Mouse (Mus musculus) ovary, postnatal 36 days (tissue): Measurements from ENCODE around the gene Ptprd.

ENCODE experiments used
- DNase-seq: peaks from one replicate; pipeline ENCODE4 v3.0.0; 2022; ENCODE audit warnings: low spot score, mixed read lengths

Ptprd gene

GRCm38 (mm10) chr4:76913532-76914150 lies 1298.1 kb downstream of the Ptprd start:
- DNase-seq: no peak

GRCm38 (mm10) chr4:76901692-76902091 lies 1310.1 kb downstream of the Ptprd start:
- no peak for DNase-seq

- no peak for DNase-seq
Observed at GRCm38 (mm10) chr4:76889669-76890068, 1322.1 kb downstream of the Ptprd start.

DNA sequence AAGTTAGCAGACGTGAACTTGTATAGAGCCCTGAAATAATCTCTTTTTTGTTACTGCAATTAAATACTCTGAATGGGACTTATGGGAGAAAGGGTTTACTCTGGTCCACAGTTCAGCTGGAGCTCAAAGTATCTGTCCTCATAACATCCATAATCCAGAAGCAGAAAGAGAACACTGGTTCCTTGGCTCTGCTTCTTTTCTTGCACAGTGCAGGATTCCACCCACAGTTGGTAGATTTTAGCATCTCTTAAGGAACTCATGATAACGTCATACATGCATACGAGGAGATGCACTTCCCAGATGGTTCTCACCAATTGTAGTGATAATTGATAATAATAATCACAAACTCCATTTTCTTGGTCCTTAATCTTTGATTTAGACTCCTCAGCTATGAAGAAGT lies 1330.2 kb downstream of the Ptprd start:
- no peak for DNase-seq

DNA sequence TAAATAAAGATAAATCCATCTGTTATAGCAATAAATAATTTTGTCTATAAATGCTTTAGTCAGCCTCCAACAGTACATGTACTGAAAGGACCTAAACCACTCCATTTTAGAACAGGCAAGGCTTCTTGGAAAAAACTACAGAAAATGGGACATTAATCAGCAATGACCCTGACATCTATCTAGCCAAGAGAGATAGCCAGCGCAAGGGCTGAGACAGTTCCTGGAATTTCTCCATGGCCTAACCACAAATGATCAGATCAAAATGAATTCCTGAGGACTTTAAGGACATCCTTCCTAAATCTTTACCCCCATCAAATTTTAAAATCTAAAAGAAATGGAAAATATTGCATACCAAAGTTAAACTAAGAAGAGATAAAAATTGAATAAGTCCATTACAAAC lies 1340.8 kb downstream of the Ptprd start:
- no peak for DNase-seq

DNA sequence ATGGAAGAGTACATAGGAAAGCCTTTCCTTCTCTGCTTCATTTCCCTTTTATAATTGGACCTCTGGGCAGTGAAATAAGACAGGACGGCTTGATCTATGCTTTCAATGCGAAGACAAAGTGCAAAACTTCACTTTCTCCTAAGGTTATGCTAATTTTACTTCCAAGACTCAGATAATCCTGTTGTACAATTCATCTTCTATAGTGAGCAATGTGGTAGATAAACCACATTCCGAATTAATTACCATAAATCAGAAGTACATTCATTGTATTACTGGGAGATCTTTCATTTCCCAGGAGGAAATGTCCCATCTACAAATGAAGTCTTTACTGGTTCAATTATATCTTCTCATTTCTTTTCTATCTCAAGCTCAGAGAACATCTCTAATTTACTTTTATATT lies 1346.2 kb downstream of the Ptprd start:
- DNase-seq: no peak

DNA sequence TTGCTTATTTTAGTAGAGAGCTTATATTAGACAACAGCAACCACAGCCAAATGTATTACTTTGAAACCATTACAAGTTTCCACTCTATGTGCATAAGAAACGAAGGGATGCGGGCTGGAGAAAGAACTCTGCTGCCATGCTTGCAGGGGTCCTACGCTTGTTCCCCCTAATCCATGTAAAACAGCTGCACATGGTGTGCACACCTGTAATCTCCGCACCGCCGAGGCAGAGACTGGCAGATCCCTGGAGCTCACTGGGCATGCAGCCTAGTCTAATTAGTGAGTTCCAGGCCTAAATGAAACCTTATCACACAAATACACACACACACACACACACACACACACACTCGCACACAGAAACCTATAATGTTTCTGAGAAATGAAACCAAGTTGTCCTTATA lies 1365.5 kb downstream of the Ptprd start:
- no peak for DNase-seq

DNA sequence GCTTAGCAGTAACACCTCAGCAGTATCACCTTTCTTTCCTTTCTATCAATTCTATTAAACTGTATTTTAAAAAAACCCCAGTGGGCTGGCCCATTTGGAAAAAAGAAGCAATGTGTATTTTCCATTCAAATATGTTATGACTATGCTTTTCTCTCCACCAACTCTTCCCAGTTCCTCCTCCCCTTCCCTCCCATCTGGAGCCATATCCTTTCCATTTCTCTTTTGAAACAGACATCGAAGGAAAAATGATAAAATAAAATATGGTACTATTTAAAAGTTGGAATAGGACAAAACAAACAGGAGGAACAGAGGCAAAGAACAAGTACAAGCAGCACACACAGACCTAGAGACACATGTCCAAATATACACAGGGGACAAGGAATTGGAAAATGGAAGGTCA lies 1372.7 kb downstream of the Ptprd start:
- DNase-seq: no peak

DNA sequence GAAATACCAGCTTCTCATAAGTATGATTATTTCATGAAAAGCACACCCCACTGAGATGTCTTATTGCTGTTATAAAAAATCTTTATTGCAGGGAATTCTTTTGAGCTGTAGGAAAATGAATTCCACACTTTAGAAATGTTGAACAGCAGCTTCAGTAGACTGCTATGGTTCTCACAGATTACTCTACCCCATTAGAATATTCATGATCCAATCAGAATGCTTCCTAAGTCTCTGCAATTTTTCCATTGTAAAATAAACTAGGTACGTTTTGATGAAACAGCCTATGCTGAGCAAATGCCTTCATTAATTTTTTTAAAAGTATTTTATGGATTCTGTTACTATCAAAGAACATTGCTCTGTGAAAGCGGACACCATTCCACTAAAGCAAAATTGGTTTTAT lies 1399.6 kb downstream of the Ptprd start:
- no peak for DNase-seq

- DNase-seq: no peak
Observed at GRCm38 (mm10) chr4:76802708-76803107, 1409.1 kb downstream of the Ptprd start.

GRCm38 (mm10) chr4:76798010-76799007 lies 1413.5 kb downstream of the Ptprd start:
- DNase-seq: no peak

- no peak for DNase-seq
Observed at GRCm38 (mm10) chr4:76785389-76785788, 1426.4 kb downstream of the Ptprd start.

GRCm38 (mm10) chr4:76779558-76780124 lies 1432.1 kb downstream of the Ptprd start:
- no peak for DNase-seq

GRCm38 (mm10) chr4:76766918-76767317 lies 1444.8 kb downstream of the Ptprd start:
- DNase-seq: no peak

DNA sequence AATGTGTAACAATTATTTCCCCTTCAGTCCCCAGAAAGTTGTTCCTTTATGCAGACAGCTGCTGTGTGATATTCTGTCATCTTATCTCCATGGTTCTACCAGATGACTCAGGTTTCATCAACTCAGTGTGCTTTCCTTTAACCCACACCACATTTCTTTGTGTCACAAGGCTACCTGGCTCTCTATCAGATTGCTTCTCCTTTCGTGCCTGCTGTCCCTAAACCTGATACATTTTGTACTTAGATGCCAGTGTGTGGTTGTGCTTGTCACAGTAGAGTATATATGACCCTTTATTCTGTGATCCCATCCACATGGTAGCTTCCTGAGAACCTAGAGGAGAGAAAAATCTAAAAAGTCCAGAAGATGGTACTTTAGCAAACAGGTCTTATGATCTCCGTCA lies 1445.3 kb downstream of the Ptprd start:
- DNase-seq: no peak

GRCm38 (mm10) chr4:76750709-76751108 lies 1461.1 kb downstream of the Ptprd start:
- DNase-seq: no peak

DNA sequence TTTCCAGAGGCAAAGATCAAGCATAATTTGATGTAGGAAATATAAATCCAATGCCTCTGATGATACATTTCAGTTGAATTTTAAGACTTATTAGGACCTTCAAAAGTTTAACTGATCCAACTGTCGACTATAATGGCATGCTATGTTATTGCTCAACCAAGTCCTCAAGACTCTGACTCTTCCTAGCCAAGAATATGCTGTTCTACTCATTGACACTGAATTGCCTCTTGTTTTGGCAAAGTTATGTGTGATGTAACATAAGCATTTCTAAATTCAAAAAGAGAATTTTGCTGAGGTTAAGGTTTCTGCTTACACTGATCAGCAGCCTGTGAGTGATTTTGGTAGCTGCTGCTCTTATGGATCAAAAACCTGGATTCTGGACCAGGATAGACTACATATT lies 1475.9 kb downstream of the Ptprd start:
- no peak for DNase-seq

DNA sequence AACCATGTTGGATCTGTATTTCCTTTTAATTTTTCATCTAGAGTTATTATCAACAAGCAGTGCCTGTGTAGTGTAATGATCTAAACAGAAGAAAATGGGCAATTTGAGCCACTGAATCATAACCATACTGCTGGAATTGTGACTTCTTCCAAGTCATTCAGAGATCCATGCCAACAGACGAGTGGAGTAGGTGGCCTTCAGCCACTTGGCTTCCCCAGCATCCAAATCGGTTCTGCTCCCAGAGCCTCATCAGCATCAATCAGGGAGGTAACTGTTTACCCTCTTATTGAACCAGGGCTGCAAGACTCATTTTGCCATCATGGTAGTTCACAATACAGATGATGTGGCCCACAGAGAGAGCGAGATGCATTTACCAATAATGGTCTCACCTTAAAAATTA lies 1536.0 kb downstream of the Ptprd start:
- no peak for DNase-seq

DNA sequence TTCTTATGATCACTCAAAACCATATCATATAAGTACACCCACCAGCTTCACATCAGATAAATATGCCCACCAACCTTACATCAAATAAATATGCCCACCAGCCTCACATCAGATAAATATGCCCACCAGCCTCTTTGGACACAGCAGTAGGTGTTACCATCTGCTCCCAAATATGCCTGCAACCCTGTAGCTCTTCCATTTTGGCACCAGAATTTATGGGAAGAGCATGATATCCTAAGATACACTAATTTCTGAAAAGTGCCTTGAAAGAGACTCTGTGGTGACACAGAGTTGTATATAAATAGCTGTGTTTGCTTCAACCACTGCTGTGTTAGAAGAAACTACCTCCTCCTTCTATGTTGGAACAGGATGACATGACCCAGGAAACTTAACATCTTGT lies 1538.5 kb downstream of the Ptprd start:
- no peak for DNase-seq

DNA sequence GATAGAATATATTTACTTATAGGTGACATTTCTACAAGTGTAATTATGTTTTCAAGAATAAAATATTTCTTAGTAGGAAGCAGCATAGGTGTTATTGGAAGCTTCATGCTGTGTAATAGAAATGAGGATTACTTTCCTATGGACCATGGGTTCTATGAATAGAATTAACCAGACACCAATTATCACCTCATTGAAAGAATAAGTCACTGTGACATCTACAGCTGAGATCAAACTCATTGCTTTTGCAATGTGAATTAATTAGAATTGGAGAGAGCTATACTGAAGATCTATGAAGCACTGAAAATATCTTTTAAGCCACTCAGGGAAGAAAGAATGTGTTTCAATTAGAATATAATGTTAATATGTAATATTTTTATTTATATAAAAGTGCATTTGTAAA lies 1539.1 kb downstream of the Ptprd start:
- no peak for DNase-seq

DNA sequence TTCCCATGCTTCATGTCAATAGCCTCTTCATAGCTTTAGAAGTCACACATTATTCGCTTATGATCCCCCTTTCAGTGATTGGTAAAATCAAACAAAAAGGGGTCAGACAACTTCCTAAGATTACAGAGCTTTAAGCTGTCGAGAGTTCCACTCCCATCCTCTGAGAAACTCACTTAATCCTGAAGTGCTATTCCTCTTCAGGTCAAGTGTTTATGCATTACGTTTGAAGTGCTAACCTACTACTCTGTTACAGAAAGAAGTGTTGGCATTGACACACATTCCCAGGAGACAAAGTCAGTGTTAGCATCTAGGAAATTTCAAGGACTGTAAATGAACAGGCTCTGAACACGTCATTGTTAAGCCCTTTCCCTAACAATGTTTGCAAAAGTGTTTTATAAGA lies 1550.0 kb downstream of the Ptprd start:
- no peak for DNase-seq

- no peak for DNase-seq
Observed at GRCm38 (mm10) chr4:76660146-76660545, 1551.6 kb downstream of the Ptprd start.

GRCm38 (mm10) chr4:76656734-76657133 lies 1555.0 kb downstream of the Ptprd start:
- no peak for DNase-seq
